Mouse (Mus musculus) brain, embryonic 14.5 days (tissue): ENCODE data around the gene Rundc3b.

Experiments used
- CTCF ChIP-seq: fragments of 200-500 bp; IDR thresholded peaks from 2 replicates; pipeline ENCODE4 v1.5.1; 2012; ENCODE audit warnings: inconsistent platforms, mild to moderate bottlenecking, moderate library complexity, borderline replicate concordance; ENCODE audit not compliant: insufficient read depth, insufficient read length; ENCODE audit errors: extremely low read depth
- POLR2A ChIP-seq: fragments of 200-500 bp; IDR thresholded peaks from 2 replicates; pipeline ENCODE4 v1.6.1; 2012; ENCODE audit warnings: mild to moderate bottlenecking, inconsistent platforms, borderline replicate concordance; ENCODE audit not compliant: poor library complexity, insufficient read depth, insufficient read length, severe bottlenecking; ENCODE audit errors: extremely low read depth

- TF ChIP-seq CTCF (no peak), POLR2A (no peak)
Observed at GRCm38 (mm10) chr5:8488701-8489297, 134.0 kb downstream of the Rundc3b start.
